Mouse (Mus musculus) embryonic facial prominence, embryonic 10.5 days (tissue): ENCODE data around the gene Tnik. TPM values are rescaled to one million over a fixed set of nuclear protein-coding genes. Genes with fewer than 3 reads are reported as not detected.
A peak's percentile ranks its signal among the peaks of the same experiment; 100 is the strongest.

Experiments used
- DNase-seq: peaks from one replicate; pipeline ENCODE4 v3.0.0-alpha.2; 2017; ENCODE audit warnings: low spot score
- H3K27ac ChIP-seq: fragments of 300-500 bp; sonication (generic); replicated peaks from 2 replicates; pipeline ENCODE4 v1.5.1; 2016; ENCODE audit warnings: mild to moderate bottlenecking
- H3K27me3 ChIP-seq: fragments of 300-500 bp; sonication (generic); replicated peaks from 2 replicates; pipeline ENCODE4 v1.6.1; 2016; ENCODE audit warnings: low read depth, mild to moderate bottlenecking; ENCODE audit not compliant: poor library complexity, severe bottlenecking
- H3K36me3 ChIP-seq: fragments of 300-500 bp; sonication (generic); replicated peaks from 2 replicates; pipeline ENCODE4 v1.6.1; 2016; ENCODE audit warnings: mild to moderate bottlenecking, moderate library complexity
- H3K4me1 ChIP-seq: fragments of 300-500 bp; sonication (generic); 2 replicates; pipeline ENCODE4 v1.6.1; 2016
- H3K4me3 ChIP-seq: fragments of 300-500 bp; sonication (generic); 2 replicates; pipeline ENCODE4 v1.5.1; 2016; ENCODE audit warnings: mild to moderate bottlenecking, moderate library complexity
- H3K9me3 ChIP-seq: fragments of 300-500 bp; sonication (generic); 2 replicates; pipeline ENCODE4 v1.6.1; 2016; ENCODE audit warnings: mild to moderate bottlenecking
- WGBS: fragments of 180-500 bp; shearing (Covaris S2); methylation state at CpG from one replicate; pipeline ENCODE4 v1.1.7; 2016; 5-methylcytosine and 5-hydroxymethylcytosine counted together
- polyA plus RNA-seq: library from polyadenylated mRNA; unstranded; fragments of >200 nt; fragmentation: Nextera tagmentation; extraction: Ambion mirVana; gene quantifications from 2 replicates; pipeline ENCODE4 v1.2.1, GENCODE M21; 2016

The Tnik gene
- polyA plus RNA-seq, 1 experiment from 2014 or later, result 12.8 TPM

- no peaks in the 10 kb centered on the region for H3K27me3 ChIP-seq
- no peak for DNase-seq
- H3K4me3 ChIP-seq, result no peak overlapping the region
- H3K36me3 ChIP-seq, result no peaks in the 10 kb centered on the region
- no peak overlapping the region for H3K27ac ChIP-seq
- no peaks in the 10 kb centered on the region for H3K4me1 ChIP-seq
- 65% methylated on average over 1 of the region's 1 CpGs for WGBS
- no peaks in the 10 kb centered on the region for H3K9me3 ChIP-seq
Measured at GRCm38 (mm10) chr3:28473439-28473838, 210.4 kb downstream of the Tnik start.

- H3K27ac ChIP-seq, result no peak overlapping the region
- WGBS, result 93% methylated on average over 2 of the region's 2 CpGs
Measured at GRCm38 (mm10) chr3:28477373-28477772, 214.4 kb downstream of the Tnik start.

GRCm38 (mm10) chr3:28485716-28486115, 222.7 kb downstream of the Tnik start:
- peaks cover 4% of the 10 kb centered on the region for H3K4me1 ChIP-seq
- H3K4me3 ChIP-seq, result no peak overlapping the region
- H3K27ac ChIP-seq, result no peak overlapping the region
- no peak for DNase-seq
- H3K36me3 ChIP-seq, result no peaks in the 10 kb centered on the region
- whole genome bisulfite sequencing, result 64% methylated on average over 7 of the region's 7 CpGs
- H3K9me3 ChIP-seq, result peaks cover 4% of the 10 kb centered on the region; the same call in 1 of the 2 replicates
- H3K27me3 ChIP-seq, result no peaks in the 10 kb centered on the region

More at GRCm38 (mm10) chr3:28477373-28477772, 214.4 kb downstream of the Tnik start:
- H3K36me3 ChIP-seq, result no peaks in the 10 kb centered on the region
- no peaks in the 10 kb centered on the region for H3K27me3 ChIP-seq
- no peak for DNase-seq
- no peaks in the 10 kb centered on the region for H3K4me1 ChIP-seq
- no peaks in the 10 kb centered on the region for H3K9me3 ChIP-seq
- H3K4me3 ChIP-seq, result no peak overlapping the region

GRCm38 (mm10) chr3:28487418-28487817, 224.4 kb downstream of the Tnik start:
- WGBS, result 83% methylated on average over 9 of the region's 9 CpGs
- no peak for DNase-seq

GRCm38 (mm10) chr3:28491085-28492041, 228.3 kb downstream of the Tnik start:
- Histone ChIP-seq H3K9me3 (peaks cover 1% of the 10 kb centered on the region; the same call in 1 of the 2 replicates), H3K4me3 (no peak overlapping the region), H3K27ac (peak overlapping the region; percentile 66), H3K4me1 (peaks cover 10% of the 10 kb centered on the region), H3K36me3 (no peaks in the 10 kb centered on the region), H3K27me3 (no peaks in the 10 kb centered on the region)
- 32% methylated on average over 11 of the region's 11 CpGs for whole genome bisulfite sequencing
- DNase-seq, result peak; percentile 26

More at GRCm38 (mm10) chr3:28487418-28487817, 224.4 kb downstream of the Tnik start:
- Histone ChIP-seq H3K27ac (no peak overlapping the region), H3K4me1 (peaks cover 14% of the 10 kb centered on the region), H3K27me3 (no peaks in the 10 kb centered on the region), H3K9me3 (peaks cover 4% of the 10 kb centered on the region; the same call in 1 of the 2 replicates), H3K36me3 (no peaks in the 10 kb centered on the region), H3K4me3 (no peak overlapping the region)

GRCm38 (mm10) chr3:28496806-28497502, 233.9 kb downstream of the Tnik start:
- no peak for DNase-seq
- H3K27ac ChIP-seq, result no peak overlapping the region
- no peaks in the 10 kb centered on the region for H3K27me3 ChIP-seq
- H3K4me3 ChIP-seq, result no peak overlapping the region
- 46% methylated on average over 3 of the region's 3 CpGs for WGBS
- H3K9me3 ChIP-seq, result no peaks in the 10 kb centered on the region
- H3K4me1 ChIP-seq, result peaks cover 4% of the 10 kb centered on the region; the same call in 1 of the 2 replicates
- no peaks in the 10 kb centered on the region for H3K36me3 ChIP-seq

GRCm38 (mm10) chr3:28497503-28497857, 234.5 kb downstream of the Tnik start:
- H3K27ac ChIP-seq, result no peak overlapping the region
- H3K27me3 ChIP-seq, result no peaks in the 10 kb centered on the region
- DNase-seq, result no peak
- H3K4me3 ChIP-seq, result no peak overlapping the region
- no peaks in the 10 kb centered on the region for H3K9me3 ChIP-seq
- no peaks in the 10 kb centered on the region for H3K36me3 ChIP-seq
- WGBS, result 89% methylated on average over 3 of the region's 3 CpGs
- H3K4me1 ChIP-seq, result peaks cover 4% of the 10 kb centered on the region; the same call in 1 of the 2 replicates

GRCm38 (mm10) chr3:28502697-28503096, 239.7 kb downstream of the Tnik start:
- Histone ChIP-seq H3K36me3 (no peaks in the 10 kb centered on the region), H3K27me3 (no peaks in the 10 kb centered on the region), H3K4me3 (no peak overlapping the region), H3K4me1 (no peaks in the 10 kb centered on the region), H3K27ac (no peak overlapping the region), H3K9me3 (no peaks in the 10 kb centered on the region)
- no peak for DNase-seq
- WGBS, result 87% methylated on average over 3 of the region's 3 CpGs

GRCm38 (mm10) chr3:28509337-28509935, 246.4 kb downstream of the Tnik start:
- 86% methylated on average over 6 of the region's 6 CpGs for WGBS
- no peaks in the 10 kb centered on the region for H3K36me3 ChIP-seq
- no peaks in the 10 kb centered on the region for H3K27me3 ChIP-seq
- no peak overlapping the region for H3K4me3 ChIP-seq
- no peaks in the 10 kb centered on the region for H3K9me3 ChIP-seq
- no peak overlapping the region for H3K27ac ChIP-seq
- no peak for DNase-seq
- no peaks in the 10 kb centered on the region for H3K4me1 ChIP-seq

GRCm38 (mm10) chr3:28523004-28523482, 260.0 kb downstream of the Tnik start:
- no peaks in the 10 kb centered on the region for H3K27me3 ChIP-seq
- H3K4me3 ChIP-seq, result no peak overlapping the region
- H3K27ac ChIP-seq, result no peak overlapping the region
- H3K9me3 ChIP-seq, result no peaks in the 10 kb centered on the region
- no peaks in the 10 kb centered on the region for H3K4me1 ChIP-seq
- no peaks in the 10 kb centered on the region for H3K36me3 ChIP-seq
- 80% methylated on average over 6 of the region's 6 CpGs for WGBS
- DNase-seq, result no peak

GRCm38 (mm10) chr3:28523541-28524165, 260.6 kb downstream of the Tnik start:
- H3K4me3 ChIP-seq, result no peak overlapping the region
- no peaks in the 10 kb centered on the region for H3K9me3 ChIP-seq
- H3K27ac ChIP-seq, result no peak overlapping the region
- H3K36me3 ChIP-seq, result no peaks in the 10 kb centered on the region
- WGBS, result 81% methylated on average over 4 of the region's 4 CpGs
- no peaks in the 10 kb centered on the region for H3K4me1 ChIP-seq
- H3K27me3 ChIP-seq, result no peaks in the 10 kb centered on the region
- DNase-seq, result no peak

GRCm38 (mm10) chr3:28524562-28524961, 261.5 kb downstream of the Tnik start:
- H3K4me1 ChIP-seq, result no peaks in the 10 kb centered on the region
- no peaks in the 10 kb centered on the region for H3K36me3 ChIP-seq
- no peaks in the 10 kb centered on the region for H3K9me3 ChIP-seq
- no peak overlapping the region for H3K27ac ChIP-seq
- no peaks in the 10 kb centered on the region for H3K27me3 ChIP-seq
- no peak for DNase-seq
- 86% methylated on average over 3 of the region's 3 CpGs for WGBS
- H3K4me3 ChIP-seq, result no peak overlapping the region
